Mouse (Mus musculus) testis, adult 2 months (tissue): ENCODE results near the gene Tmem132b. TPM values are rescaled to one million over a fixed set of nuclear protein-coding genes. Genes with fewer than 3 reads are reported as not detected.

Source experiments
- H3K27ac ChIP-seq: fragments of 200-500 bp; 2 replicates; pipeline ENCODE4 v1.5.1; 2012; ENCODE audit warnings: low read depth, low read length; ENCODE audit not compliant: control insufficient read depth, insufficient read depth
- H3K27me3 ChIP-seq: fragments of 200-500 bp; 2 replicates; pipeline ENCODE4 v1.6.1; 2012; ENCODE audit warnings: mild to moderate bottlenecking, low read length, moderate library complexity; ENCODE audit not compliant: control insufficient read depth, insufficient read depth
- H3K36me3 ChIP-seq: fragments of 200-500 bp; 2 replicates; pipeline ENCODE4 v1.6.1; 2012; ENCODE audit warnings: mild to moderate bottlenecking, low read length; ENCODE audit not compliant: control insufficient read depth, insufficient read depth
- H3K4me1 ChIP-seq: fragments of 200-500 bp; 2 replicates; pipeline ENCODE4 v1.6.1; 2012; ENCODE audit warnings: low read length; ENCODE audit not compliant: control insufficient read depth, insufficient read depth
- H3K4me3 ChIP-seq: fragments of 200-500 bp; 2 replicates; pipeline ENCODE4 v1.5.1; 2012; ENCODE audit warnings: low read depth, mild to moderate bottlenecking, low read length, moderate library complexity, mixed read lengths; ENCODE audit not compliant: control insufficient read depth
- CTCF ChIP-seq: fragments of 200-500 bp; IDR thresholded peaks from 2 replicates; pipeline ENCODE4 v1.5.1; 2012; ENCODE audit warnings: low read depth, mild to moderate bottlenecking, inconsistent platforms, low read length, moderate library complexity; ENCODE audit not compliant: control insufficient read depth, insufficient read depth, insufficient replicate concordance
- POLR2A ChIP-seq: fragments of 200-500 bp; IDR thresholded peaks from 2 replicates; pipeline ENCODE4 v1.6.1; 2012; ENCODE audit warnings: low read depth, mild to moderate bottlenecking, inconsistent platforms, low read length, moderate library complexity; ENCODE audit not compliant: control insufficient read depth
- polyA plus RNA-seq: library from polyadenylated mRNA; depleted of rRNA; stranded (reverse); fragments of >200 nt; gene quantifications from 2 replicates; pipeline ENCODE4 v1.2.3, GENCODE M21; 2012

The Tmem132b gene
- polyA plus RNA-seq, 1 experiment: 0.09 TPM

DNA sequence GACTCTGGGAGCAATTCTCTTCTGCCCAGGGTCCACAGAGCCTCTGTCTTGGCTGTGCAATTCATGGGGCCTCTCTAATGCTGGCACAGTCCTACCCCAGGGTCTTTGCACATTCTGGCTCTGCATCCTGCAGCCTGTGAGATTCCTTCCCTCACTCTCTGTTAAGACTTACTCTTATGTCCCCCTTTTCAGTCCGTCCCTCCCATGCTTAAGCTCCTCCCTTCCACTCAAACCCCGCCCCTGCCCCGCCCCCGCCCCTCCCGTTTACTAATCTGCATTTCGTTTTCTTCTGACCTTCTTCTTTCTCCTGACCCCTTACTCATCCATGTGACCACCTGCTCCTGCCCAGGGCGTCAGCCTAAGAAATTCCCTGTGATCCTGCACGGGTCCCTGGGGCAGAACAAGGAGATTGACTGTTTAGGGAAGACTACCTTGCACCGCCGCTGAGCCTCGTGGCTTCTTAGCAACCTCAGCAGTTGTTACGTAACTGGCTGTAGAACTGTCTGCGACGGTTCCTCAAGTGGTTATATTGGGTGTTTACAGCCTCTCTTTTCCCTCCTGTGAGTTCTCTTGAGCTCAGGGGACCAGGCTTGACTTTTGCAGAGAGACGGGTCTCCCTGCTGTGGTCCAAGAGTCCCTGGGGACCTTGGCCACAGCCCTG, 10.5 kb upstream of the Tmem132b start:
- TF ChIP-seq POLR2A (peak; percentile 50; the same call in 1 of the 2 replicates), CTCF (no peak)
- Histone ChIP-seq H3K36me3 (no peaks in the 10 kb centered on the region; the same call in 1 of the 2 replicates), H3K27ac (peak overlapping the region; percentile 79), H3K4me1 (peaks cover 14% of the 10 kb centered on the region), H3K4me3 (peak overlapping the region; percentile 82), H3K27me3 (no peaks in the 10 kb centered on the region)

DNA sequence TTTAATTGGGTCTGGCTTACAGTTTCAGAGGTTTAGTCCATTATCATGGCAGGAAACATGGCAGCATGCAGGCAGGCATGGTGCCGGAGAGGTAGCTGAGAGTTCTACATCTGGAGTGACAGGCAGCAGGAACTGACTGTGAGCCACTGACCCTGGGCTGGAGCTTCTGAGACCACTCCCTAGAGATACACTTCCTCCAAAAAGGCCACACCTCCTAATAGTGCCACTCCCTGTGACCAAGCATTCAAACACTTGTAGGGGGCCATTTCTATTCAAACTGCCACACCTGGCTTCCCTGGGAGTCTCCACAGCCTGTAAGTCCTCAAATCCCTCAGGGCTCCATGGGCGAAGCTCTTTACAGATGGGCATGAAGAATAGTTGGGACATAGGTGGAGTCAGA, 8.2 kb upstream of the Tmem132b start:
- H3K4me3 ChIP-seq: no peak overlapping the region
- TF ChIP-seq POLR2A (no peak), CTCF (no peak)
- H3K4me1 ChIP-seq: peaks cover 14% of the 10 kb centered on the region
- H3K27me3 ChIP-seq: no peaks in the 10 kb centered on the region
- H3K36me3 ChIP-seq: no peaks in the 10 kb centered on the region
- H3K27ac ChIP-seq: no peak overlapping the region

GRCm38 (mm10) chr5:125525516-125525915, 6.1 kb upstream of the Tmem132b start:
- H3K4me1 ChIP-seq: peaks cover 11% of the 10 kb centered on the region
- no peaks in the 10 kb centered on the region for H3K27me3 ChIP-seq
- H3K27ac ChIP-seq: no peak overlapping the region
- no peak overlapping the region for H3K4me3 ChIP-seq
- H3K36me3 ChIP-seq: no peaks in the 10 kb centered on the region
- TF ChIP-seq POLR2A: no peak
- TF ChIP-seq CTCF: peak; percentile 73; the same call in 1 of the 2 replicates

DNA sequence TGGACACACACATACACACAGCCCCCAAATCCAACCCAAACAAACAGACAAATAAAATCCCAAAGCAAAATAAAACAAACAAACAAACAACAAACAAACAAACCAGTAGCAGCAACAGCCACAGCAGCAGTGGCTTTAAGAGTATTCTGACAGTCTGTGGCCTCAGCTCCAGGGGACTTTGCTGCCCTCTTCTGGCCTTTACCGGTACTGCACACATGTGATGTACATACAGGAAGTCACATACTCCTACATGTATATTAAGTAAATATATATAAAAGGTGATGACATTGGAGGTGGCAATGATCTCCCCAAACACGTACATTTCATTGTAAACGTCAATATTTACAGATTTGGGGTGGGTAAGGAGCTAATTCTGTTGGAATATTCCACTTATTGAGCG, 5.1 kb upstream of the Tmem132b start:
- TF ChIP-seq CTCF (peak; percentile 81; the same call in 1 of the 2 replicates), POLR2A (no peak)
- no peak overlapping the region for H3K4me3 ChIP-seq
- H3K4me1 ChIP-seq: peaks cover 4% of the 10 kb centered on the region
- no peaks in the 10 kb centered on the region for H3K36me3 ChIP-seq
- no peak overlapping the region for H3K27ac ChIP-seq
- no peaks in the 10 kb centered on the region for H3K27me3 ChIP-seq

GRCm38 (mm10) chr5:125529109-125529508, 2.5 kb upstream of the Tmem132b start:
- H3K27me3 ChIP-seq: peaks cover 5% of the 10 kb centered on the region
- H3K36me3 ChIP-seq: no peaks in the 10 kb centered on the region
- H3K4me3 ChIP-seq: no peak overlapping the region
- peaks cover 7% of the 10 kb centered on the region; the same call in 1 of the 2 replicates for H3K4me1 ChIP-seq
- H3K27ac ChIP-seq: no peak overlapping the region
- no peak for TF ChIP-seq POLR2A
- TF ChIP-seq CTCF: peak; percentile 85

- TF ChIP-seq POLR2A: no peak
- TF ChIP-seq CTCF: no peak
- Histone ChIP-seq H3K4me3 (no peak overlapping the region; the same call in 1 of the 2 replicates), H3K27me3 (peaks cover 6% of the 10 kb centered on the region), H3K4me1 (peaks cover 6% of the 10 kb centered on the region), H3K27ac (no peak overlapping the region), H3K36me3 (no peaks in the 10 kb centered on the region)
Observed at GRCm38 (mm10) chr5:125532191-125532544, 594 bp downstream of the Tmem132b start.

DNA sequence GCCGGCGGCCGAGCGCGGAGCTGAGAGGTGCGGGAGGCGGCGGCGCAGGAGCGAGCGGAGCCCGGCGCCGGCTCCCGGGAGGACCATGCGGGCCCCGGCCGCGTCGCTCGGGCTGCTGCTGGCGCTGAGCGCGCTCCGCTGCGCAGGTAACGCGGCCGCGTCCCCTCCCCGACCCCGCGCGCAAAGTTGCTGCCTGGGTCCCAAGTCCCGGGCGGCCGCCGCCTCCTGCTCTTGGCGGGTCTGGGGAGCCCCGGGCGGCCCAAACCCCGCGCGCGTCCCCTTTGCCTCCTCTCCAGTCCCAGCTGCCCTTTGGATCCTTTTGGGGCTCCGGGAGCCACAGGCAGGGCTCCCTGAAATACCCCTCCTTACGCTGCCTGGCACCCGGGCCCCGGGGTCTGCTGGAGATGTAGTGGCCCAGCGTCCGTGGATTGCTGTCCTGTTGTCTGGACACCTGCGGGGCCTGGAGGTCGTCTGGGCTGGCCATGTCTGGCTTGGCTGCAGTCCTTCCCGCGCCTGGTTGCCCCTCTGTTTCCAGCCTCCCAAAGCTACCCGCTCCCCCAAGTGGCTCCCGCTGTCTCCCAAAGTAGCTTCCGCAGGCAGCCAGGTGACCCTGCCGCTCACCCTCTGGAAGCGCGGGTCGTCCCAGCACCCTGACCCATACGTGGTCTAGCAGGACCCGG, 1.1 kb downstream of the Tmem132b start:
- TF ChIP-seq POLR2A: no peak
- no peak for TF ChIP-seq CTCF
- Histone ChIP-seq H3K4me1 (peaks cover 6% of the 10 kb centered on the region), H3K27ac (no peak overlapping the region), H3K27me3 (peaks cover 6% of the 10 kb centered on the region), H3K4me3 (no peak overlapping the region; the same call in 1 of the 2 replicates), H3K36me3 (no peaks in the 10 kb centered on the region)
